Mouse (Mus musculus) heart, adult 11 months (tissue): ENCODE measurements around the gene Dnajc11.

Experiments used
- DNase-seq: peaks from one replicate; pipeline ENCODE4 v3.0.0; 2022

Dnajc11 gene

DNA sequence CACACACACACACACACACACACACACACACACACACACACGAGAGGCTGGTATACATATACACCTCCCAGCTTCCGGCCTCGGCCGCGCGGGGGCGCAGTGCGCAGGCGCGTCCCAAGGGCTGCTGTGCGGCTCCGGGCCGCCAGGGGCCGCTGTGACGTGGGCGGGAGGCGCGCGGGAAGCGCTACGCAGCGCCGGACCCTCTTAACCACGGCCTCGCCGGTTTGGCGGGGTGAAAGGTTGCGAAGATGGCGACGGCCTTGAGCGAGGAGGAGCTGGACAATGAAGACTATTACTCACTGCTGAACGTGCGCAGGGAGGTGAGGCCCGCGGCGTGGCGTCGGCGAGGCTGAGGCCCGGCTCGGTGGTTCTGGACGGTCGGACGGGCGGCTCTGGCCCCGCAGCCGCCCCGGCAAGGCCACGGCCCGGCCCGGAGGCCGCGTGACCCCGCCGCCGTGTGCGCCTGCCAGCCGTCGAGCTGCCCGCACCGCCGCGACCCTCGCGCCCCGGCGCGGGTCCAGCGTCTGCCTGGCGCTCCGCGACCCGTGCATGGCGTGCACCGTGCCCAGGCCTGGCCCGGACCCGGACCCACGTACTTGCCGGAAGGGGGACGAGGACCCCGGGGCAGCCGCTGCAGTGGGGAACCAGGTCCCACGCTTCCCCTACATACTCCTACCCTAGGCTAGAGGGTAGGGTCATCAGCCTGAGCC is at the start of gene Dnajc11:
TSS of gene Dnajc11 (plus strand) at position 187 of the 710 bp plus-strand sequence.
- DNase-seq: peak; percentile 99

DNA sequence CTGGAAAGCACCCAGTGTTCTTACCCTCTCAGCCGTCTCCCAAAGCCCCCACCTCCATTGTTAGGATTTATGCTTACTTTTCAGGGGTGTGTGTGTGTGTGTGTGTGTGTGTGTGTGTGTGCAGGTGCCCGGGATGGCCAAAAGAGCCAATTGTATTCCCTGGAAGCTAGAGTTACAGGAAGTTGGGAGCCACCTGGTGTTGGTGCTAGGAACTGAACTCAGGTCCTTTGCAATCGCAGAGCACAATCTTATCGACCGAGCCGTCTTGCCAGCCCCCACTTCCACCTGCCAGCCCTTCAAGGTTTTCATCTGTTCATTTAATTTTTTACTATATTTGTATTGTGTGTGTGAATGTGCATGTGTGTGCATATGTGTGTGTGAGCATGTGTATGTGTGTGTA is 40.2 kb upstream of the Dnajc11 start:
- no peak for DNase-seq

DNA sequence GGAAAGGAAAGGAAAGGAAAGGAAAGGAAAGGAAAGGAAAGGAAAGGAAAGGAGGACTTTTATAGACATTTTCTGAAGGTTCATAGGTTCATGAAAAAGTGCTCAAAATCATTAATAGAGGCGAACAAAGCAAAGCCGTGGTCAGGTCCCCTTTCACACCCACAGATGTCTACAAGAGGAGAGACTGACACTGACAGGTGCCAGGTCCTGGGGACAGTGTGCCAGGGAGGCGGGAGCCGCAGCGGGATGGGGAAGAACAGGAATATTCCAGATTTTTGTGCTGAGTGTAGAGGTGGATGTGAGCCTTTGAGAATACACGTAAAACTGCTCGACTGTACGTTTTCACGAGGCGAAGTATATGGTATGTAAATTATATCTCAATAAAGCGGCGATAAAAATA is 38.6 kb upstream of the Dnajc11 start:
- no peak for DNase-seq

DNA sequence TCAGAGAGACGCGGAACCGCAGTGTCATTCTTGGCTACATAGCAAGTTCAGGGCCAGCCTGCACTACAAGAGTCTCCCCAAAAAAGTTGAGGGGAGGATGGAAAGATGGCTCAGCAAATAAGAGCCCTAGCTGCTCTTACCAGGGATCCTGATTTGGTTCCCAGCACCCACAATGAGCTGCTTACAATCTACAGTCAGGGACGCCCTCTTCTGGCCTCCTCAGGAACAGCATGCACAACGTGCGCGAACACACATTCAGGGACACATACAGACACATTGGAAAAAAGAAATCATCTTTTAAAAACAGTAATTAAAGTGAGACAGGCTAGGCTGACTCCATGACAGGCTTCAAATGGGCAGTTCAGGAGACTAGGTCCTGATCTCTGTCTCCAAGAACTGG is 37.9 kb upstream of the Dnajc11 start:
- DNase-seq: no peak

DNA sequence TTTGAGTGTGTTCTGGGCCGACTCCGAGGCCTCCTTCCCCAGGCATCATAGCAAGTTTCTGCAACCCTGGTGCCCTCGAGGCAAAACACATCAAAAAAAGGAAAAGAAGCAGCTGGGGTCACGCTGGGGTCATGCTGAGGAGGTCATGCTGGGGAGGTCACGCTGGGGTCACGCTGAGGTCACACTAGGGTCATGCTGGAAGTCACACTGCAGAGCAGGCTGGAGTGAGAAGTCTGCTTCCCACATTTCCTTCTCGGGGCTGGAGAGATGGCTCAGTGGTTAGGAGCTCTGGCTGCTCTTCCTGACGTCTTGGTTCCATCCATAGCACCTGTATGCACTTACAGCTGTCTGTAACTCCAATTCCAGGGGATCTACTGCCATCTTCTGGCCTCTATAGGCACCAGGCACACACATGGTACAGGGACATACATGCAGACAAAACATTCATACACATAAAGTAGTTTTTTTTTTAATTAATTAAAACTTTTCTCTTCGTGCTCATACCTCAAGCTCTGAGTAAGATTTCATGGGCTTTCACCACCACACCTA is 36.3 kb upstream of the Dnajc11 start:
- DNase-seq: no peak

DNA sequence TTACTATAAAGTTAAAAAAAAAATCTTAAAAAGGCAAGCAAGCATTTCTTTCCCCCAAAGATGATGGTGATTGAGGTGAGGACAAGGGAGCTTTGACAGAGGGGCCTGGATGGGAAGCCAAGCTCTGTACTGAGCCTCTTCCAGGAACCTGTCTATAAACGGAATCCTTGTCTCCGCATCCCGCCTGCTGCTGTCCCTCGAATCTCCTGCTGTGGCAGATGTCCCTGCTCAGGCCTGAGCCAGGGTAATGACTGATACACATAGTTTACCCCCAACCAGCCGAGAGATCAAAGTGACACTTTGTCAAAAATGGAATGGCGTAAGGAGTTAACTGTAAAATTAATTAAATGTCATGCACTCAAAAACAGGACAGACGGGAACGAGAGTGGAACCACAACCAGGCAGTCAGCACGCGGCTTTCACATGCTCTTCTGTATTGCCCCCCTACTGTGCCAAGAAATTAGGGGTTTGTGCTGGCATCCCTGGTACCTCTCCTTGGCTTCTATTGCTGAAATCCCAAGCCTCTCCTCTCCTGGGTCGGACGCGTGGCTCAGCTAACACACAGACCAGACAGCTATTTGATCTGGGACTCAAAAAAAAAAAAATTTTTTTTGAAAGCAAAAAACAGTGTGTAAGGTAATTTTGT is 34.8 kb upstream of the Dnajc11 start:
- no peak for DNase-seq

DNA sequence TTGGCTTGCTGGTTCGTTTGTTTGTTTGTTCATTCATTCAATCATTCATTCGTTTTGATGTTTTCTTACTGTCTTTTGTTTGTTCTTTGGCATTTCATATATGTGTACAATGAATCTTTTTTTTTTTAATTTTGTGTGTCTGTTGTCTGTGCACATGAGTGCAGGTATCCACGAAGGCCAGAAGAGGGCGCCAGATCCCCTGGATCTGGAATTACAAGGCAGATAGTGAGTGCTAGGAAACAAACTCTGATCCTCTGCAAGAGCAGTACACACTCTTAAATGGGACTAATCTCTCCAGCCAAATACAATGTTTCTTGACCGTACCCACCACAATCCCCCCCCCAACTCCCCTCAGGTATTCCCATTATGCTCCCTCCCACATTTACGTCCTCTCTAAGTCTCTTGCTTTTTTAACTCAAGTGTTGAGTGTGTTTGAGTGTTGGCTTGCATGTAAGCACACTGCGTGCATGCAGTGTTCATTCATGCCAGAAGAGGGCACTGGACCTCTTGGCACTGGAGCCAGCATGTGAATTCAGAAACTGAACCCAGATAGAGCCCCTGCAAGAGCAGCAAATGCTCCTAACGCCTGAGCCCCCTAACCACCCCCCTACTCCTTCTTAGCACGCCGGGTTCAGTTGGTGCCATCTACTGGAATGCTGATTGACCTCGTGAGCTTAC is 33.6 kb upstream of the Dnajc11 start:
- DNase-seq: no peak

DNA sequence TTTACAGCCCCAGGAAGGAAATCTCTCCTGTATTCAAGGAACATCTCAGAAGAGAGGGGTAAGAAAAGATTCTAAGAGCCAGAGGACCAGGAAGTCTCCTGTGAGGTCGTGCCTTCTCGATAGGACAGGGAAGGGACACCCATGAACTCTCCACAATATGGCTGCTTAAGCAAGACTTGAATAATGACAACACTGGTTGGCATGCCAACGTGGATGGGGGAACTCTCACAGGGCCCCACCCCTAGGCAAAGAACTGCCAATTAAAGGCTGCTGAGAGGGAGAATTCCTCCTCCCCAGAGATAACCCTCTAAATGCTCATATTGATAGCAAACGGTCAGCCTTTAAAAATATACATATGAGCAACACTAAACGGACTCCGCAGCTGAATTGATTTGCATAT is 32.8 kb upstream of the Dnajc11 start:
- DNase-seq: no peak

DNA sequence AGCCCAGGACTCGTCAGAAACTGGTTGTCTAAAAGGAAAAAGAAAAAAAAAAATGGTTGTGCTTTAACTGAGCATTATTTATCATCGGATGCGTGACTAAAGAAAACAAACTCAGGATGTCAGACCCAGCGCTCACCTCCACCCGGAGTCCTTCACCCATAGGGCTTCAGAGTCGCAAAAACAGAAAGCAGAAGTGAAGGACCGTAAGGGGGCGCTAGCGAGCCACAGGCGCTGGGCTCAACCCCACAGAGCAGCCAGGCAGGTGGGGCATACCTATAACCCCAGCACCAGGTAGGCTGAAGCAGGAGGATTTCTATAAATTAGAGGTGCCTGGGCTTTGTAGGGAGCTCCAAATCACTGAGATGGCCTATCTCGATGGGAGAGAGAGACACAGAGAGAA is 32.1 kb upstream of the Dnajc11 start:
- peak; percentile 92 for DNase-seq

DNA sequence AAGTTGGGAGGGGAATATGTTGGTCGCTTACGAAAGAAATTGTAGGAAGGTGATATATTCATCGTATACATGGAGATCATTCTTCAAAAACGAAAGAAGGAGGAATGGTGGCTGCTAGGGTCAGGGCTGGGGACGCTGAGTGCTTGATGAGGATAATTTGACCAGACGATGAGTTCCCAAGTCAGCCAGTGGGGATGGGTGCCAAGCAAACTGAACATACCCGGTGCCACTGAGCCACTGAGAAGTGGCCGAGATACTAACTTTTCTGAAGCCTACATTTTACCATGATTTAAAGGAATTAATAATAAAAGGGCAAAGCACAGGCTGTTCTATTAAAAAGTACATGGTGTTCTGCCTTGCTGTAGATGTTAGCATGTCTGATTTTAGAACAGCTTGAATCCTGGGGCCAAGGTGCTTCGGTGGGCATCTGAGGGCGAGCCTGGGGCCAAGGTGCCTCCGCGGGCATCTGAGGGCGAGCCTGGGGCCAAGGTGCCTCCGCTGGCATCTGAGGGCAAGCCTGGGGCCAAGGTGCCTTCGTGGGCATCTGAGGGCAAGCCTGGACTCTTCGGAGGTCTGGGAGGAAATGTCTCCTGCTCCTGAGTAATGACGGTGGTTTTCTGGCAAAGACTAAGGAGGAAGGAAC is 31.3 kb upstream of the Dnajc11 start:
- no peak for DNase-seq

DNA sequence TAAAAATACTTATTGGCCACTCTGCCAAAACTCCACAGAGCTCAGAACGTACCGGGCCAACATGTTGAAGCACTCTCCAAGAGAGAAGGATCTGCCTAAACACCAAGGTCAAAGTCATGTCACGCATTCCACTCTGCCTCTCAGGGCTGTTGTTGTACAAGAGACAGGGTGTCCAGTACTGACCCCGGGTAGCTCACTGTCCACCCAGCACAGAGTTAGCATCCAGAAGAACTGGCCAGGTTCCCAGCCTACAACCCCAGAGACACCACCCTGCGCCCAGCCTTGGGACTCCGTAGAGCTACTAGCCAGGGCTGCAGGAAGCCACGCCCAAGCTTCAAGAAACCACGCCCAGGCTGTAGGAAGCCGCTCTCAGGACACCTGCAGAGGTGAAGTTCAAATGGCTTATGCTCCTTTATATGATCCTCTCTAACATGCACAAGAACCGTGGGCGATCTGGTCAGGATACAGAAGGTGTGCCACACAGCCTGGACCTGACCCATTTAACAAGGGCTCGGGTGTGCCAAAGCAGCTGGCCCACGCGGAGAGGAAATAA is 30.7 kb upstream of the Dnajc11 start:
- peak; percentile 100 for DNase-seq

DNA sequence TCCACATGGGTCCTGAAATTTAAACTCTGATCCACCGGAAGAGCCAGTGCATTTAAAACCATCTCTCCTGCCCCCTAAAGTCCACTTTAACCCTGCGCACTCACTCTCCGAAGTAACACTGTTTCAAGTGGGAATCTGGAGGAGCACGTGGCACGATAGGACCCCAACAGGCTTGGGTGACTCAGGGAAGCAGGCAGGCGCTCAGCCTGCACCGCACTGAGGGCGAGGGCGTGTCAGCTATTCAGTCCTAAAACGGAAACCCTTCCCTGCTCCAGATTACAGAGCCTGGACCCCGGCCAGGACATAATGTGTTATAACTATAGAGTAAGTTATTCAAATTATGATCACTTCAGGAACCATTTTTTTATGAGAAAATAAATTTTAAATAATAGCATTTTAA is 29.4 kb upstream of the Dnajc11 start:
- peak; percentile 97 for DNase-seq

DNA sequence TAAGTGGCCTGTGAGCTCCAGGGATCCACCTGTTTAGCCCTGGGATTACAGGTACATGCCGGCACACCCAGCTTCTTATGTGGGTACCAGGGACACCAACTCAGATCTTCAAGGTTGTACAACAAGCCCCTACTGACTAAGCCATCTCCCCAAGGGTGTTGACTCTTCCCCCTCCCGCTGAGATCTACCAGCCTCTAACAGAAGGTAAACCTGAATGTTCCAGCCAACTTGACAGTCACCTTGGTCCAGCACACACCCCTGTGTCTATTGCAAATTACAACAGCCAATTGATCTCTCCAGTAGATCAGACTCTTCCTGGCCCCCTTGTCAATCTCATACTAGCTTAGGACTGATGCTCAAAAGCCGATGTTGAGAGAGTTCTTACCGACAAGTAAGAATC is 27.9 kb upstream of the Dnajc11 start:
- DNase-seq: no peak

DNA sequence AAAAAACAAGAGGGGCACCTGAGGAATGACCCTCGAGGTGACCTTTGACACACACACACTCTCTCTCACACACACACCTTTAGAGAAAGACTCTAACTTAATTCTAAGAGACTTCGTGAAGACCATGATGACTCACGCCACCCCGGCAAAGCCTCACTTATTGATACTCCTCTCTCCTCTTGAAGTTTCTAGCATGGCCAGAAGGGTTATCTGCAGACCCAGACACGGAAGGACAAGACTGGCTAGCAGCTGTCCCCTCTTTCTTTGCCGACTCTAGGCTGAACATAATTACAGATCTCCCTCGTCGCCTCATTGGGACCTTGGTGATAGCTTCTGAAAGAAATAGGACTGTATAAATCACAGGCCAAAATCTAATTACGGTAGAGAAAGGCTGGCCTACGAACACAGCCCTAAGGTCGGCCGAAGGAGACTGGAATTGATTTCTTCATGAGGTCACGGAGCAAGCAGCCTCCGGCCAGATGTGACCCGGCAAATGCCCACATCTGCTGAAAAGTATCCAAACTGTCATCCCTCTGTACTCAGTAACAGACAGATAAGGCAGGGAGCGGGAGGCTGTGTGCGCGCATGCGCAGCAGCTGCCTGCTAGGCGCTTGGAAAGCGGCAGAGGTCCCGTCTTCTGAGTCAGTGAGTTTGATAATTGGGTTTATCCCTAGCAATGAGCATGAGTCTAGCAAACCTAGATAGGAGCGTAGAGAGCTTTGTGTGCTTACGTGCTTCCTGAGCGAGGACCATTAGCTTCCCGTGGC is 25.7 kb upstream of the Dnajc11 start:
- DNase-seq: peak; percentile 93

DNA sequence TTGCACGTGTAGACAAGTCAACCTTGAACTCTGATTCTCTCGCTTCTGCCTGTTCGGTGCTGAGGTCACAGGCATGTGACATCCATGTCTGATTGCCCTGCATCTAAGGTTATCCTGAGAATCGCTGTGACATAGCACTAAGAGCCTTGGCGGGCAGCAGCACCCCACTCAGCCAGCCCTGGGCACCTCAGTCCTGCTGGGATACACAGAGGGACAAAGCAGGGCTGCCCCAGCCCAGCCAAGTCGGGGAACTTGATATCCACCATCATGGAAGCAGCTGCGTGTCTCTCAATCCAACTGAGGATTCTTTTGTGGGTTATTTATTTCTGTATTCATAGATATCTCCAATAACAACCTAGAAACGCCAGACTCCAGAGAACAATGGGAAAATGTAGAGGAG is 24.7 kb upstream of the Dnajc11 start:
- no peak for DNase-seq

DNA sequence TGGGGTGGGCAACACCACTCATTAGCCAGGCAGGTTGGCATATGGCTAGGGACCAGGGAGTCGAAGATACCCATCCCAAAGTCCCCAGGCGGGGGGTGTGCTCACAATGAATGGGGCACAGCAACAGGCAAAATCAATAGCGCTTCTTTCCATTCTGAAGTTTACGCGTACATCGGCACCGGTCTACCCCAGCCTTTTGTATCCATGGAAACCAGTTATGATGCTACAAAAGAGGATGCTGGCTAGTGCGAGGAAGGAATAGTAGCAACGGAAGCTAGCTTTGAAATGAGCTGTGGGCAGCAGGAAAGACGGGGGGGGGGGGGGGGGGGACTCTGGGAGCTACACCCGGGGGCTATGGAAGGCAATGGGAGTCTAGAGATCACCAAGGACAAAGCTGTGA is 17.2 kb upstream of the Dnajc11 start:
- no peak for DNase-seq

DNA sequence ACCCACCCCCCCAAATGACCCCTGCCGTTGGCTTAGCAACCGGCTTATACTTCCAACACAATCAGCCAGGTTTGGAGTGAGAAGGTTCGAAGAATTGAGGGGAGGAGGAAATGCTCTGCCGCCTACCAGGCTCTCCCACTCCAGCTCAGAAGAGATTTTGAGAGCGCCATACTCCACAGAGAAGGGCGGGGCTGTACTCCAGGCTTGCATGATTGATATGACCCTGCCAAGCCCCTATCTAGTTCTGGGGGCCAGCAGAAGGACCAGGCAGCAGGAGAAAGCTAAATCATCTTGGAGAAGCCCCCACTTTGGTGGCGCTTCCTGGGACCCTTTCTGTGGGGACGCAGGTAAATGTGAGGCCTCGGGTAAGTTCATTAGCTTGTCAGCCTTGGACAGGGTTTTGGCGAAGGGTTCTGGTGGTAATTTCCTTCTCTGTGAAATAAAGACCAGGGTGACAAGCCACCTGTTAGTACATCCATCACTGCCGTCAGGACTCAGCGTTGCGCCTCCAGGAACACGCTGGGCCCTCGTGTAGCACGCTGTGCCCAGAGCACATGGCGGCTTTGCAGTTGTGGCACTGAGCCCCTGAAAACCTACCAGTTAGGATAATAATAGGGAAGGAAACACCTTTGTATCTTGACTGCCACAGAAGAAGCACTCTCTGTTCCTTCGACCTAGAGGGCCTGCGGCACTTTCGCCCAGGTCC is 14.2 kb upstream of the Dnajc11 start:
- no peak for DNase-seq

DNA sequence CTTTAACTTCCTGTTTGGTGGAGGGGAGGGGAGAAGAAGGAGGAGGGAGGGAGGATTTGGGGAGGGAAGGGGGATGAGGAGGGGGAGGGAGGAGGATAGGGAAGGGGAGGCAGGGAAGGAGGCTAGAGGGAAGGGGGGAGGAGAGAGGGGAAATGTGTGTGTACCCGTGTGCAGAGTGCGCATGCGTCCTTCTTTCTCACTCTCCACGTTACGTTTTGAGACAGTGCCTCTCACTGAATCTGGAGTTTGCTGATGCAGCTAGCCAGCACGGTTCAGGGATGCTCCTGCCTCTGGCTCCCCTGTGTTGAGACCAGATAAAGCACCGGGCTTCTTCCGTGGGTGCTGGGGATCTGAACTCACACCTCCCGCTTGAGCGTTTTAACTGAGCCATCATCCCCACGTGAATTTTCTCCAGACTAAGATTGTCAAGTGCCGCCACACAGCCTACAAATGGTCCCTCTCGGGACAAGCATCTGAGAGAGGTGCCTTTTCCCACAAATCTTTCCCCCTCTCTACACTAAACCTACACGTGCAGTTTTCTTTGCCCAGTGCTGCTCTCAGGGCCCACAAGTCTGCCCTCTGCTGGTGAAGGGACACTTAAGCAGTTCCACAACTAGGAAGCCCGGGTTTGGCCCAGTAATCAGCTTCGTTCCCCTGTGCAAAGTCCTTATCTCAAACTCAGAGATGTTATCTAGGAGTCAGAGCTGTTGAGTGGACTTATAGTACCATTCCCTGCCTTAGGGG is 13.4 kb upstream of the Dnajc11 start:
- no peak for DNase-seq

DNA sequence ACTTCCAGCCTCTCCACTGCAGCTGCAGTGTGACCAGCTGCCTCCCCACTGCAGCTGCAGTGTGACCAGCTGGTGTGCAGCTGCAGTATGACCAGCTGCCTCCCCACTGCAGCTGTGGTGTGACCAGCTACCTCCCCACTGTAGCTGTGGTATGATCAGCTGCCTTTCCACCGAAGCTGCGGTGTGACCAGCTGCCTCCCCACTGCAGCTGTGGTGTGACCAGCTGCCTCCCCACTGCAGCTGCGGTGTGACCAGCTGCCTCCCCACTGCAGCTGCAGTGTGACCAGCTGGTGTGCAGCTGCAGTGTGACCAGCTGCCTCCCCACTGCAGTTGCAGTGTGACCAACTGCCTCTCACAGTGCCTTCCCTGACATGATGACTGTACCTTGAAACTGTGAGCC is 11.4 kb upstream of the Dnajc11 start:
- no peak for DNase-seq

DNA sequence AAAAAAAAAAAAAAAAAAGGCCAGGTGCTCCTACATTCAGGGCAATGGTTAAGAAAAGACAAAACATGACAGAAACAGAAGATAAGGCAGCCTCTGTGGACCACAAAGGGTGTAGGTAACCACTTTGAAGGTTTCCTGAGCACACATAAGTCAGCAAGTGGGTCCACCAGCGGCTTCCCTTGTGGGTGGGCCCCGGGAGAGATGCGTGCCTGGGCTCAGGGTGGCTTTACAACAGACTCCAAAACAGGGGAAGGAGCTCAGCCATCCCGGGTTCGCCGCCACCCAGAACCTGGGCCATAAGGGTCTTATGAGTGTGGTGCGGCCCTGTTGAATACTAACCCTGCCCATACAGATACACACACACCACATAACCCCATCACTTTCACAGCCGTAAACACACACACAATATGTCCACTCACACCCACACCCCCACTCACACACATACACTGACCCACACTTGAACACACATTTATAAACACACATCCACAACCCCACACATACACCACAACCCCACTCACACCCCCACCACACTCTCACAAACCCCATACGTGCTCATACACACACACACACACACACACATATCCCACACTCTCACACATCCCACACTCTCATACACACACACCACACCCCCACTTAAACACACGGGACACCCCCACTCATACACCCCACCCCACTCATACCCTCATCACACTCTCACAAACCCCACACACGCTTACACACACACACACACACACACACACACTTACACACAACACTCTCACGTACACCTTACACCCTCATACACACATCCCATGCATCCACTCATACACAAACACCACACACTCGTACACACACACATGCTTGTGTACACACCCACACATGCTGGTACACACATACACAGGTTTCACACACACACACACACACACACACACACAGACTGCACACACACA is 651 bp upstream of the Dnajc11 start:
- peak; percentile 90 for DNase-seq
